Mouse (Mus musculus): Measurements from ENCODE around the gene Rgl2. TPM values are rescaled to one million over a fixed set of nuclear protein-coding genes. Genes with fewer than 3 reads are reported as not detected.

Gene Rgl2
- polyA plus RNA-seq, 2 experiments: 48.7 to 193 TPM

GRCm38 (mm10) chr17:33924577-33925283 lies 4.6 kb upstream of the Rgl2 start:
- Histone ChIP-seq H3K27me3 (ENCODE audit: control insufficient read depth, insufficient read depth, low read length) (no peaks in the 10 kb centered on the region), H3K9ac (ENCODE audit: low read depth, low read length, severe bottlenecking) (no peak overlapping the region), H3K27ac (replicated peaks; ENCODE audit: low read depth, low read length) (no peak overlapping the region), H3K4me2 (replicated peaks; ENCODE audit: low read depth, low read length, severe bottlenecking) (no peak overlapping the region), H3K4me1 (ENCODE audit: control insufficient read depth, insufficient read depth, low read length) (peaks cover 8% of the 10 kb centered on the region), H3K4me3 (replicated peaks; ENCODE audit: low read length) (no peak overlapping the region), H3K36me3 (ENCODE audit: control insufficient read depth, insufficient read depth, low read length) (peaks cover 16% of the 10 kb centered on the region), H3K9me3 (ENCODE audit: control insufficient read depth, low read length) (no peaks in the 10 kb centered on the region)
- no peak for DNase-seq (ENCODE audit: low spot score)
- ATAC-seq (ENCODE audit: low FRiP score, low read depth): no peak
- no peak for TF ChIP-seq POLR2A (IDR thresholded peaks at IDR 0.05; ENCODE audit: borderline replicate concordance, extremely low read depth, insufficient read depth, insufficient read length)
- WGBS: 83% methylated on average over 10 of the region's 10 CpGs

DNA sequence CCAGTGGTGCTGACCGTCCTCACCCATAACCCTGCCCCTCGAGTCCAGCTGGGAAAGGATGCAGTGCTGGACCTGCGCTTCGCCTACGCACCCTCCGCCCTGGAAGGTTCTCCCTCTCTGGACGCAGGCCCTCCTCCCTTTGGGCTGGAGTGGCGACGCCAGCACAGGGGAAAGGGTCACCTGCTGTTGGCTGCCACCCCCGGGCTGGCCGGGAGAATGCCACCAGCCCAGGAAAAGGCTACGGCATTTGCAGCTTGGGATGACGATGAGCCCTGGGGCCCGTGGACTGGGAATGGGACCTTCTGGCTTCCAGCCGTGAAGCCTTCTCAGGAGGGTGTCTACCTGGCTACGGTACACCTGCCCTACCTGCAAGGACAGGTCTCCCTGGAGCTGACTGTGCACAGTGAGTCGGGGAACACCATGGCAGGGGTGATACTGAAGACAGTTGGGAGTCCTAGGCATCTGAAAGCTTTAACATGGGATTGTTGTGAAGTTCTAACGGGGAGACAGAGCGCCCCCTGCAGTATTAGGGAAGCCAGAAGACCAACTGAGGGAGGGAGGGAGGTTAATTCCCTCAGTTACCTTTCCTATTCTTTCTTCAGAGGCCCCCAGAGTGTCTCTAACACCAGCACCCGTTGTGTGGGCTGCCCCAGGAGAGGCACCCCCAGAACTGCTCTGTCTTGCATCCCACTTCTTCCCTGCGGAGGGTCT lies 3.8 kb upstream of the Rgl2 start:
- peaks cover 16% of the 10 kb centered on the region for H3K36me3 ChIP-seq (ENCODE audit: control insufficient read depth, insufficient read depth, low read length)
- no peaks in the 10 kb centered on the region for H3K27me3 ChIP-seq (ENCODE audit: control insufficient read depth, insufficient read depth, low read length)
- no peak overlapping the region for H3K27ac ChIP-seq (replicated peaks; ENCODE audit: low read depth, low read length)
- H3K4me1 ChIP-seq (ENCODE audit: control insufficient read depth, insufficient read depth, low read length): peaks cover 8% of the 10 kb centered on the region
- no peak for TF ChIP-seq POLR2A (IDR thresholded peaks at IDR 0.05; ENCODE audit: borderline replicate concordance, extremely low read depth, insufficient read depth, insufficient read length)
- ATAC-seq (ENCODE audit: low FRiP score, low read depth): no peak
- no peaks in the 10 kb centered on the region for H3K9me3 ChIP-seq (ENCODE audit: control insufficient read depth, low read length)
- DNase-seq (ENCODE audit: low spot score): no peak
- no peak overlapping the region for H3K4me2 ChIP-seq (replicated peaks; ENCODE audit: low read depth, low read length, severe bottlenecking)
- H3K9ac ChIP-seq (ENCODE audit: low read depth, low read length, severe bottlenecking): no peak overlapping the region
- WGBS: 82% methylated on average over 21 of the region's 21 CpGs
- no peak overlapping the region for H3K4me3 ChIP-seq (replicated peaks; ENCODE audit: low read length)

DNA sequence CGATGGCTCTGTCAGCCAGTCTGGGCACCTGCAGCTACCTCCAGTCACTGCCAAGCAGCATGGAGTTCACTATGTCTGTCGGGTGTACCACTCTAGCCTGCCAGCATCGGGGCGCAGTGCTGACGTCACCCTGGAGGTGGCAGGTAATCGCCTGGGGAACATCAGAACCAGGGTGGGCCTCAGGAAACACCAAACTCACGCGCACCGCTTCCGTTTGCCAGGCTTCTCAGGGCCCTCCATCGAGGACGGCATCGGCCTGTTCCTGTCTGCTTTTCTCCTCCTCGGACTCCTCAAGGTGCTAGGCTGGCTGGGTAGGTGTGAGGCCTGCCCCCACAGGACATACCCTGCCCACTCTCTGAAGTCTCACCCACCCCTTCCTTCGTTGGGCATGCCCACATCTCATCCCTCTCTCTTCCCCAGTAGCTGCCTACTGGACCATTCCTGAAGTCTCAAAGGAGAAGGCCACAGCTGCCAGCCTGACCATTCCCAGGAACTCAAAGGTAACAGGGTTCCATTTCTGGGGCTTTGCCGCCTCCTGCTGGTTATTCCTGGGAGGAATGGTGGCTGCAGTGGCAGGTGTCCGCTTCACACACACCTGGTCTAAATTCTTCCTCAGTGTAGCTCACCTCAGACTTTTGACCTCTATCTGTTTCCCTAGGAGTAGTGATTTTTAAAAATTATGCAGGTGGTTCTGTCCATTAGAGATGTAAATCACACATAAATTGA lies 3.0 kb upstream of the Rgl2 start:
- Histone ChIP-seq H3K27ac (replicated peaks; ENCODE audit: low read depth, low read length) (no peak overlapping the region), H3K9ac (ENCODE audit: low read depth, low read length, severe bottlenecking) (no peak overlapping the region), H3K27me3 (ENCODE audit: control insufficient read depth, insufficient read depth, low read length) (no peaks in the 10 kb centered on the region), H3K36me3 (ENCODE audit: control insufficient read depth, insufficient read depth, low read length) (peaks cover 16% of the 10 kb centered on the region), H3K4me1 (ENCODE audit: control insufficient read depth, insufficient read depth, low read length) (peaks cover 13% of the 10 kb centered on the region), H3K4me2 (replicated peaks; ENCODE audit: low read depth, low read length, severe bottlenecking) (no peak overlapping the region), H3K9me3 (ENCODE audit: control insufficient read depth, low read length) (no peaks in the 10 kb centered on the region), H3K4me3 (replicated peaks; ENCODE audit: low read length) (no peak overlapping the region)
- no peak for TF ChIP-seq POLR2A (IDR thresholded peaks at IDR 0.05; ENCODE audit: borderline replicate concordance, extremely low read depth, insufficient read depth, insufficient read length)
- 77% methylated on average over 15 of the region's 17 CpGs for WGBS
- DNase-seq (ENCODE audit: low spot score) (no peak), ATAC-seq (ENCODE audit: low FRiP score, low read depth) (no peak)

DNA sequence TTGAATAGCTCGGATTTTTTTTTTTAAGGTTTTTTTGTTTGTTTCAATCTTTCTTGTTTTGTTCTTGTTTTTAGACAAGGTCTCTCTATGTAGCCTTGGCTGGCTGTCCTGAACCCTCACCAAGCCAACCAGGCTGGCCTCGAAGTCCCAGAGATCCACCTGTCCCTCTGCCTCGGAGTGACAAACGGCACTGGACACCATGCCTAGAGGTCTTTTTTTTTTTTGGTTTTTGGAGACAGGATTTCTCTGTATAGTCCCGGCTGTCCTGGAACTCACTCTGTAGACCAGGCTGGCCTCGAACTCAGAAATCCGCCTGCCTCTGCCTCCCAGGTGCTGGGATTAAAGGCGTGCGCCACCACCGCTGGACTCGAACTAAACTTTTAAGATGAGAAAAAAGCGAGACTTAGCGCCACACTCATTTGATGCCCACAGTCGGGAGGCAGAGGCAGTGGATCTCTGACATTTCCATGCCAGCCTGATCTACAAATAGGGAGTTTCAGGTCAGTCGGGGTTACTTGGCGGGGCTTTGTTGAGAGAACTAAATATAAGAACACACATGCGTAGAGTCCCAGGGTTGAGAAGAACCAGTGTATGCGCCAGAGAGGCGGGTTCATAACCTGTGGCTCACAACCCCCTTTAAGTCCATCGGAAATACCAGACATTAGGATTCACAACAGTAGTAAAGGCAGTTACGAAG lies 944 bp upstream of the Rgl2 start:
- Histone ChIP-seq H3K9ac (ENCODE audit: low read depth, low read length, severe bottlenecking) (peak overlapping the region; percentile 72), H3K4me3 (replicated peaks; ENCODE audit: low read length) (peak overlapping the region; percentile 84), H3K9me3 (ENCODE audit: control insufficient read depth, low read length) (no peaks in the 10 kb centered on the region), H3K4me1 (ENCODE audit: control insufficient read depth, insufficient read depth, low read length) (peaks cover 15% of the 10 kb centered on the region), H3K36me3 (ENCODE audit: control insufficient read depth, insufficient read depth, low read length) (peaks cover 30% of the 10 kb centered on the region), H3K4me2 (replicated peaks; ENCODE audit: low read depth, low read length, severe bottlenecking) (peak overlapping the region; percentile 98), H3K27ac (replicated peaks; ENCODE audit: low read depth, low read length) (no peak overlapping the region), H3K27me3 (ENCODE audit: control insufficient read depth, insufficient read depth, low read length) (no peaks in the 10 kb centered on the region)
- no peak for TF ChIP-seq POLR2A (IDR thresholded peaks at IDR 0.05; ENCODE audit: borderline replicate concordance, extremely low read depth, insufficient read depth, insufficient read length)
- ATAC-seq (ENCODE audit: low FRiP score, low read depth) (no peak), DNase-seq (ENCODE audit: low spot score) (no peak)
- 57% methylated on average over 21 of the region's 21 CpGs for WGBS

Data from limb, embryonic 14.5 days (tissue).